Mouse (Mus musculus) ES-Bruce4 (cell line): Measurements from ENCODE around the gene Olfr1494. TPM values are rescaled to one million over a fixed set of nuclear protein-coding genes. Genes with fewer than 3 reads are reported as not detected.

ENCODE experiments used
- H3K27ac ChIP-seq: 2 replicates; pipeline ENCODE4 v1.5.1; 2012; ENCODE audit warnings: low read length, inconsistent platforms; ENCODE audit not compliant: insufficient read depth
- H3K27me3 ChIP-seq: 2 replicates; pipeline ENCODE4 v1.6.1; 2012; ENCODE audit warnings: mild to moderate bottlenecking, low read length, inconsistent platforms; ENCODE audit not compliant: control insufficient read depth, poor library complexity, insufficient read depth, severe bottlenecking
- H3K36me3 ChIP-seq: 2 replicates; pipeline ENCODE4 v1.6.1; 2012; ENCODE audit warnings: inconsistent platforms, mild to moderate bottlenecking, low read length, moderate library complexity; ENCODE audit not compliant: control insufficient read depth, poor library complexity, insufficient read depth, severe bottlenecking
- H3K4me1 ChIP-seq: one replicate; pipeline ENCODE4 v1.8.1; 2011; ENCODE audit warnings: low read length; ENCODE audit not compliant: control insufficient read depth, insufficient read depth
- H3K4me3 ChIP-seq: 2 replicates; pipeline ENCODE4 v1.5.1; 2011; ENCODE audit warnings: low read depth, mild to moderate bottlenecking, low read length
- H3K9ac ChIP-seq: 2 replicates; pipeline ENCODE4 v1.6.1; 2012; ENCODE audit warnings: low read depth, mild to moderate bottlenecking, inconsistent platforms; ENCODE audit not compliant: poor library complexity, severe bottlenecking
- H3K9me3 ChIP-seq: replicated peaks from 2 replicates; pipeline ENCODE4 v1.6.1; 2012; ENCODE audit warnings: mild to moderate bottlenecking, low read length, inconsistent platforms; ENCODE audit not compliant: control insufficient read depth, poor library complexity, insufficient read depth, severe bottlenecking
- CTCF ChIP-seq: IDR thresholded peaks from one replicate; pipeline ENCODE4 v1.8.1; 2011; ENCODE audit warnings: low read depth, low read length
- EP300 ChIP-seq: IDR thresholded peaks from 2 replicates; pipeline ENCODE4 v1.6.1; 2011; ENCODE audit warnings: low read depth, low read length; ENCODE audit not compliant: insufficient read depth
- POLR2A ChIP-seq: IDR thresholded peaks from one replicate; pipeline ENCODE4 v1.8.1; 2011; ENCODE audit warnings: low read length; ENCODE audit not compliant: insufficient read depth
- polyA plus RNA-seq: library from polyadenylated mRNA; stranded (reverse); fragments of >200 nt; gene quantifications from 2 replicates; pipeline ENCODE4 v1.2.4, GENCODE M21; 2011; ENCODE audit warnings: low read depth; ENCODE audit not compliant: missing spikeins, insufficient read depth, insufficient read length

Olfr1494 gene
- polyA plus RNA-seq, 1 experiment = not detected

GRCm38 (mm10) chr19:13777578-13777977, 38.0 kb downstream of the Olfr1494 start, which contains the start of gene Olfr1496:
Olfr1496 (plus strand) TSS chr19:13777878.
- no peak for TF ChIP-seq POLR2A
- TF ChIP-seq CTCF = no peak
- TF ChIP-seq EP300 = no peak
- Histone ChIP-seq H3K4me3 (no peak within 1 kb of the TSS), H3K27me3 (no peaks in the 10 kb centered on the region), H3K9ac (no peak within 1 kb of the TSS), H3K36me3 (no peaks in the 10 kb centered on the region), H3K9me3 (no peaks in the 10 kb centered on the region), H3K27ac (no peak within 1 kb of the TSS), H3K4me1 (no peaks in the 10 kb centered on the region)

- TF ChIP-seq CTCF (no peak), POLR2A (no peak), EP300 (no peak)
- H3K27ac ChIP-seq = no peak within 1 kb of the TSS
- no peaks in the 10 kb centered on the region for H3K9me3 ChIP-seq
- H3K4me1 ChIP-seq = no peaks in the 10 kb centered on the region
- no peaks in the 10 kb centered on the region for H3K27me3 ChIP-seq
- H3K9ac ChIP-seq = no peak within 1 kb of the TSS
- no peak within 1 kb of the TSS for H3K4me3 ChIP-seq
- no peaks in the 10 kb centered on the region for H3K36me3 ChIP-seq
Observed at GRCm38 (mm10) chr19:13798102-13798501, 58.6 kb downstream of the Olfr1494 start, which contains the start of gene Olfr1497. Olfr1497 (minus strand) TSS chr19:13798202.

Other genes with a start within 250 kb of the Olfr1494 start
- not detected in 2 replicates for gene Olfr1477, start 239.2 kb upstream of the Olfr1494 start, polyA plus RNA-seq
- gene Olfr1480, start 211.8 kb upstream of the Olfr1494 start, polyA plus RNA-seq = not detected in 2 replicates
- not detected in 2 replicates for gene Olfr1484, start 156.2 kb upstream of the Olfr1494 start, polyA plus RNA-seq
- not detected in 2 replicates for gene Olfr1487, start 122.4 kb upstream of the Olfr1494 start, polyA plus RNA-seq
- gene Olfr1489, start 108.1 kb upstream of the Olfr1494 start, polyA plus RNA-seq = 0.13 TPM in 1 of 2 replicates, not detected in the other
- not detected in 2 replicates for gene Olfr1490, start 88.6 kb upstream of the Olfr1494 start, polyA plus RNA-seq
- not detected in 2 replicates for gene Olfr1491, start 42.5 kb upstream of the Olfr1494 start, polyA plus RNA-seq
- not detected in 2 replicates for gene Olfr1493-ps1, start 16.4 kb upstream of the Olfr1494 start, polyA plus RNA-seq
- not detected in 2 replicates for gene Olfr1495, start 24.9 kb downstream of the Olfr1494 start, polyA plus RNA-seq
- not detected in 2 replicates for gene Olfr1496, start 38.1 kb downstream of the Olfr1494 start, polyA plus RNA-seq
- gene Olfr1497, start 58.5 kb downstream of the Olfr1494 start, polyA plus RNA-seq = not detected in 2 replicates
- not detected in 2 replicates for gene Olfr1499, start 79.7 kb downstream of the Olfr1494 start, polyA plus RNA-seq
- gene Olfr1500, start 90.8 kb downstream of the Olfr1494 start, polyA plus RNA-seq = not detected in 2 replicates
- gene Olfr1501, start 111.0 kb downstream of the Olfr1494 start, polyA plus RNA-seq = not detected in 2 replicates
- not detected in 2 replicates for gene Olfr1502, start 122.1 kb downstream of the Olfr1494 start, polyA plus RNA-seq
- gene Olfr1504, start 158.2 kb downstream of the Olfr1494 start, polyA plus RNA-seq = not detected in 2 replicates
- 0.18 TPM in 1 of 2 replicates, not detected in the other for gene Olfr1505, start 173.8 kb downstream of the Olfr1494 start, polyA plus RNA-seq